Mouse (Mus musculus) liver, postnatal 0 days (tissue): ENCODE results near the gene Apobec4.

Experiments
- CTCF ChIP-seq: sonication (generic); IDR thresholded peaks from 2 replicates; pipeline ENCODE4 v1.5.1; 2016; ENCODE audit warnings: antibody characterized with exemption, low read depth
- EP300 ChIP-seq: IDR thresholded peaks from 2 replicates; pipeline ENCODE4 v1.6.1; 2016; ENCODE audit warnings: antibody characterized with exemption, low read depth, mild to moderate bottlenecking

- no peak for TF ChIP-seq EP300
- no peak for TF ChIP-seq CTCF
Measured at GRCm38 (mm10) chr1:152804907-152805306, 54.6 kb downstream of the Apobec4 start.
